Mouse (Mus musculus) cerebellum, adult 9-10 months (tissue): ENCODE data around the gene Lpar1.
"Not testable (repeated sequence)": the region's sequence is repeated elsewhere in the genome, so short reads cannot be mapped to it uniquely, and the experiment has no call there.

Source experiments
- DNase-seq: peaks from one replicate; pipeline ENCODE4 v3.0.0; 2022

Gene Lpar1

GRCm38 (mm10) chr4:58545888-58546432, 7.7 kb downstream of the Lpar1 start:
- DNase-seq: no peak

- no peak for DNase-seq
Observed at GRCm38 (mm10) chr4:58543171-58543570, 10.5 kb downstream of the Lpar1 start.

GRCm38 (mm10) chr4:58542656-58543055, 11.0 kb downstream of the Lpar1 start:
- DNase-seq: not testable (repeated sequence)

GRCm38 (mm10) chr4:58540841-58541240, 12.9 kb downstream of the Lpar1 start:
- no peak for DNase-seq

- DNase-seq: no peak
Observed at GRCm38 (mm10) chr4:58540385-58540784, 13.3 kb downstream of the Lpar1 start.

- DNase-seq: no peak
Observed at GRCm38 (mm10) chr4:58538696-58539095, 15.0 kb downstream of the Lpar1 start.

- no peak for DNase-seq
Observed at GRCm38 (mm10) chr4:58535754-58536153, 17.9 kb downstream of the Lpar1 start.

- DNase-seq: no peak
Observed at GRCm38 (mm10) chr4:58534726-58535350, 18.9 kb downstream of the Lpar1 start.

- DNase-seq: no peak
Observed at GRCm38 (mm10) chr4:58534141-58534571, 19.5 kb downstream of the Lpar1 start.

- no peak for DNase-seq
Observed at GRCm38 (mm10) chr4:58533519-58533918, 20.2 kb downstream of the Lpar1 start.

- DNase-seq: no peak
Observed at GRCm38 (mm10) chr4:58532326-58532725, 21.4 kb downstream of the Lpar1 start.

- DNase-seq: no peak
Observed at GRCm38 (mm10) chr4:58530706-58531105, 23.0 kb downstream of the Lpar1 start.

GRCm38 (mm10) chr4:58530279-58530678, 23.4 kb downstream of the Lpar1 start:
- DNase-seq: no peak

GRCm38 (mm10) chr4:58527852-58528251, 25.8 kb downstream of the Lpar1 start:
- no peak for DNase-seq

- DNase-seq: no peak
Observed at GRCm38 (mm10) chr4:58521137-58521536, 32.6 kb downstream of the Lpar1 start.

- DNase-seq: no peak
Observed at GRCm38 (mm10) chr4:58520531-58520930, 33.2 kb downstream of the Lpar1 start.

- no peak for DNase-seq
Observed at GRCm38 (mm10) chr4:58519891-58520290, 33.8 kb downstream of the Lpar1 start.

- no peak for DNase-seq
Observed at GRCm38 (mm10) chr4:58518215-58518988, 35.3 kb downstream of the Lpar1 start.

- no peak for DNase-seq
Observed at GRCm38 (mm10) chr4:58516810-58517209, 36.9 kb downstream of the Lpar1 start.

- DNase-seq: no peak
Observed at GRCm38 (mm10) chr4:58516221-58516620, 37.5 kb downstream of the Lpar1 start.

- DNase-seq: no peak
Observed at GRCm38 (mm10) chr4:58511554-58511953, 42.1 kb downstream of the Lpar1 start.

- DNase-seq: no peak
Observed at GRCm38 (mm10) chr4:58508833-58509232, 44.9 kb downstream of the Lpar1 start.

GRCm38 (mm10) chr4:58507536-58507935, 46.2 kb downstream of the Lpar1 start:
- DNase-seq: no peak
